Mouse (Mus musculus): ENCODE results near the gene Psors1c2.
A peak's percentile ranks its signal among the peaks of the same experiment; 100 is the strongest.

- TF ChIP-seq CTCF (IDR thresholded peaks at IDR 0.05; ENCODE audit: low read depth, low read length) = no peak
- peak; percentile 86; the same call in 1 of the 2 replicates for TF ChIP-seq EP300 (IDR thresholded peaks at IDR 0.05; ENCODE audit: insufficient read depth, low read depth, low read length)
Measured at GRCm38 (mm10) chr17:35505776-35506175, 27.2 kb upstream of the Psors1c2 start, which contains the start of gene Pou5f1.
